Mouse (Mus musculus) hindbrain, embryonic 15.5 days (tissue): ENCODE measurements around the gene Lor. TPM values are rescaled to one million over a fixed set of nuclear protein-coding genes. Genes with fewer than 3 reads are reported as not detected.

Experiments used
- microRNA-seq: library from miRNA; unstranded; fragments of <30 nt; microRNA quantifications from one replicate; pipeline ENCODE4, GENCODE M21; 2016
- polyA plus RNA-seq: library from polyadenylated mRNA; unstranded; fragments of >200 nt; fragmentation: Nextera tagmentation; extraction: Ambion mirVana; gene quantifications from 2 replicates; pipeline ENCODE4 v1.2.1, GENCODE M21; 2015

Lor gene
- polyA plus RNA-seq, 1 experiment from 2014 or later, result 12.1 TPM

Small RNA genes within 50 kb of the gene (microRNA-seq; reads per million reads assigned to microRNA genes)
- not detected for gene Gm25145

Other genes starting within 250 kb of the Lor start
- gene Pglyrp3, start 68.6 kb downstream of the Lor start, polyA plus RNA-seq, result not detected in 2 replicates
- not detected in 2 replicates for gene Prr9, start 40.8 kb upstream of the Lor start, polyA plus RNA-seq
- gene Lelp1, start 59.6 kb upstream of the Lor start, polyA plus RNA-seq, result not detected in 2 replicates
- not detected in 2 replicates for gene Sprr2a1, start 132.7 kb upstream of the Lor start, polyA plus RNA-seq
- gene Sprr2a2, start 132.8 kb upstream of the Lor start, polyA plus RNA-seq, result 0.29 TPM in 1 of 2 replicates, not detected in the other
- not detected in 2 replicates for gene Sprr2a3, start 202.3 kb upstream of the Lor start, polyA plus RNA-seq
- 0.63 TPM in 1 of 2 replicates, not detected in the other for gene Sprr2b, start 233.5 kb upstream of the Lor start, polyA plus RNA-seq